Mouse (Mus musculus): ENCODE data around the gene Vat1l.

The Vat1l gene

GRCm38 (mm10) chr8:114205221-114205901 is at the start of gene Vat1l:
Gene Vat1l, plus strand, starts transcription at chr8:114205612.
- no peak for DNase-seq

- peak; percentile 41 for DNase-seq
Measured at GRCm38 (mm10) chr8:114158586-114158985, 46.8 kb upstream of the Vat1l start.

GRCm38 (mm10) chr8:114159666-114160065 is 45.7 kb upstream of the Vat1l start:
- peak; percentile 49 for DNase-seq

- no peak for DNase-seq
Measured at GRCm38 (mm10) chr8:114163871-114164270, 41.5 kb upstream of the Vat1l start.

- peak; percentile 21 for DNase-seq
Measured at GRCm38 (mm10) chr8:114164444-114165096, 40.8 kb upstream of the Vat1l start.

- peak; percentile 27 for DNase-seq
Measured at GRCm38 (mm10) chr8:114165741-114166140, 39.7 kb upstream of the Vat1l start.

- DNase-seq: no peak
Measured at GRCm38 (mm10) chr8:114176721-114177120, 28.7 kb upstream of the Vat1l start.

- DNase-seq: no peak
Measured at GRCm38 (mm10) chr8:114193334-114193733, 12.1 kb upstream of the Vat1l start.

GRCm38 (mm10) chr8:114198990-114199389 is 6.4 kb upstream of the Vat1l start:
- DNase-seq: no peak

GRCm38 (mm10) chr8:114206421-114206983 is 1.1 kb downstream of the Vat1l start:
- peak; percentile 64 for DNase-seq

- no peak for DNase-seq
Measured at GRCm38 (mm10) chr8:114207026-114207425, 1.6 kb downstream of the Vat1l start.

GRCm38 (mm10) chr8:114220779-114221178 is 15.4 kb downstream of the Vat1l start:
- DNase-seq: peak; percentile 49

- DNase-seq: peak; percentile 34
Measured at GRCm38 (mm10) chr8:114222001-114222400, 16.6 kb downstream of the Vat1l start.

GRCm38 (mm10) chr8:114224001-114224400 is 18.6 kb downstream of the Vat1l start:
- peak; percentile 21 for DNase-seq

- DNase-seq: peak; percentile 69
Measured at GRCm38 (mm10) chr8:114251321-114252065, 46.1 kb downstream of the Vat1l start.

GRCm38 (mm10) chr8:114258685-114259084 is 53.3 kb downstream of the Vat1l start:
- DNase-seq: peak; percentile 31

- peak; percentile 55 for DNase-seq
Measured at GRCm38 (mm10) chr8:114259713-114260355, 54.4 kb downstream of the Vat1l start.

- DNase-seq: no peak
Measured at GRCm38 (mm10) chr8:114262331-114262730, 56.9 kb downstream of the Vat1l start.

- DNase-seq: no peak
Measured at GRCm38 (mm10) chr8:114274558-114274957, 69.1 kb downstream of the Vat1l start.

GRCm38 (mm10) chr8:114281101-114281500 is 75.7 kb downstream of the Vat1l start:
- DNase-seq: no peak

GRCm38 (mm10) chr8:114294889-114295748 is 89.7 kb downstream of the Vat1l start:
- no peak for DNase-seq

- no peak for DNase-seq
Measured at GRCm38 (mm10) chr8:114295749-114296067, 90.3 kb downstream of the Vat1l start.

Measured in heart, adult 11 months (tissue).